Mouse (Mus musculus): ENCODE measurements around the gene Abca8b. TPM values are rescaled to one million over a fixed set of nuclear protein-coding genes. Genes with fewer than 3 reads are reported as not detected.

The Abca8b gene
- polyA plus RNA-seq, 1 experiment: 0.20 TPM

- Histone ChIP-seq H3K4me3 (ENCODE audit: control insufficient read depth, low read depth, low read length) (no peak overlapping the region), H3K36me3 (ENCODE audit: control insufficient read depth, insufficient read depth, low read length) (no peaks in the 10 kb centered on the region), H3K4me1 (ENCODE audit: control insufficient read depth, insufficient read depth, low read length) (no peaks in the 10 kb centered on the region; the same call in 1 of the 2 replicates), H3K27ac (ENCODE audit: control insufficient read depth, insufficient read depth, low read depth, low read length) (no peak overlapping the region), H3K27me3 (ENCODE audit: control insufficient read depth, insufficient read depth, low read length) (no peaks in the 10 kb centered on the region)
- TF ChIP-seq CTCF (IDR thresholded peaks at IDR 0.05; ENCODE audit: control insufficient read depth, insufficient read depth, insufficient replicate concordance, low read depth, low read length): no peak
- TF ChIP-seq POLR2A (IDR thresholded peaks at IDR 0.05; ENCODE audit: control insufficient read depth, low read depth, low read length): no peak
Observed at GRCm38 (mm10) chr11:109885521-109885920, 110.1 kb downstream of the Abca8b start.

- TF ChIP-seq POLR2A (IDR thresholded peaks at IDR 0.05; ENCODE audit: control insufficient read depth, low read depth, low read length) (no peak), CTCF (IDR thresholded peaks at IDR 0.05; ENCODE audit: control insufficient read depth, insufficient read depth, insufficient replicate concordance, low read depth, low read length) (no peak)
- no peak overlapping the region for H3K4me3 ChIP-seq (ENCODE audit: control insufficient read depth, low read depth, low read length)
- H3K27me3 ChIP-seq (ENCODE audit: control insufficient read depth, insufficient read depth, low read length): no peaks in the 10 kb centered on the region
- no peaks in the 10 kb centered on the region; the same call in 1 of the 2 replicates for H3K4me1 ChIP-seq (ENCODE audit: control insufficient read depth, insufficient read depth, low read length)
- no peak overlapping the region for H3K27ac ChIP-seq (ENCODE audit: control insufficient read depth, insufficient read depth, low read depth, low read length)
- H3K36me3 ChIP-seq (ENCODE audit: control insufficient read depth, insufficient read depth, low read length): no peaks in the 10 kb centered on the region
Observed at GRCm38 (mm10) chr11:109884801-109885200, 110.8 kb downstream of the Abca8b start.

- TF ChIP-seq POLR2A (IDR thresholded peaks at IDR 0.05; ENCODE audit: control insufficient read depth, low read depth, low read length) (no peak), CTCF (IDR thresholded peaks at IDR 0.05; ENCODE audit: control insufficient read depth, insufficient read depth, insufficient replicate concordance, low read depth, low read length) (no peak)
- no peaks in the 10 kb centered on the region for H3K36me3 ChIP-seq (ENCODE audit: control insufficient read depth, insufficient read depth, low read length)
- H3K27me3 ChIP-seq (ENCODE audit: control insufficient read depth, insufficient read depth, low read length): no peaks in the 10 kb centered on the region
- no peaks in the 10 kb centered on the region; the same call in 1 of the 2 replicates for H3K4me1 ChIP-seq (ENCODE audit: control insufficient read depth, insufficient read depth, low read length)
- no peak overlapping the region for H3K27ac ChIP-seq (ENCODE audit: control insufficient read depth, insufficient read depth, low read depth, low read length)
- H3K4me3 ChIP-seq (ENCODE audit: control insufficient read depth, low read depth, low read length): no peak overlapping the region
Observed at GRCm38 (mm10) chr11:109884126-109884525, 111.5 kb downstream of the Abca8b start.

Other genes starting within 250 kb of the Abca8b start
- 206 and 217 TPM in 2 replicates for gene 1700012B07Rik, start 167.8 kb downstream of the Abca8b start, polyA plus RNA-seq (2012; rRNA removed)
- gene Abca8a, start 100.1 kb upstream of the Abca8b start, polyA plus RNA-seq (2012; rRNA removed): 1.6 and 2.7 TPM in 2 replicates
- 3.3 and 4.2 TPM in 2 replicates for gene Abca9, start 172.4 kb upstream of the Abca8b start, polyA plus RNA-seq (2012; rRNA removed)

Data from testis, adult 2 months (tissue).